Comparison of ENCODE assay signal across 13 mouse cellular contexts in the genomic region with DNA sequence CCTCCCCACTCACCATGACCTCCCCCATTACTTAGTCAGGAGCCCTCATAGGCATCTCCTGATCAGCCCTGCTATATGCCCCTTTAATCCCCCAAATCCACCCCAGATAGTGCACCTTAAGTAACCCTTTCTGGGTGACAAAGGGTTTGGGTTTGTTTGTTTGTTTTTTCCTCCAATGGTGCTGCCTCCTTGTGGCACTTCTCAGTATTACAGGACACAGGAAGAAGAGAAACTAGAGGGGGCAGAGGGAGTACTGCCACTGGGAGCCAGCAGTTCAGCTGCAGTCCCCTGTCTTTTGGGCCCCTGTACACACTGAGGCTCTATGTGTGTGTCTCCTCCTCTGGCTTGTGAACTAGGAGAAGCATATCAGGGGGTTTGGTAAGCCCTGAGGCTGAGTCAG. TPM values are rescaled to one million over a fixed set of nuclear protein-coding genes. Genes with fewer than 3 reads are reported as not detected.
DNase-seq lines count a peak whose midpoint lies in the region; ATAC-seq and TF ChIP-seq lines count a peak whose summit lies in the region.
"Had no signal": no experiment of that assay in that cellular context is flagged by ENCODE, and none has a peak within 500 bp of the region (broad histone marks: within the 10 kb centered on the region; RNA-seq: fewer than 3 reads in every experiment).

No protein-coding gene starts in this region.

- no peak overlapping the region for H3K4me2 ChIP-seq in forebrain, embryonic 14.5 days (ENCODE audit: low read length)
- H3K4me2 ChIP-seq in forebrain, embryonic 13.5 days, result no peak overlapping the region
- H3K4me2 ChIP-seq: kidney, embryonic 15.5 days; lung, embryonic 15.5 days had no signal

- H3K27ac ChIP-seq in forebrain, embryonic 14.5 days (ENCODE audit: low read depth, low read length), result no peak overlapping the region
- H3K27ac ChIP-seq in forebrain, embryonic 13.5 days, result no peak overlapping the region
- H3K27ac ChIP-seq in liver, adult 2 months (replicated peaks; ENCODE audit: insufficient read depth, low read depth, low read length), result no peak overlapping the region
- H3K27ac ChIP-seq: kidney, embryonic 15.5 days; lung, embryonic 15.5 days had no signal

- no peaks in the 10 kb centered on the region for H3K27me3 ChIP-seq in forebrain, embryonic 14.5 days (replicated peaks; ENCODE audit: control insufficient read depth, insufficient read depth, low read length)
- no peaks in the 10 kb centered on the region for H3K27me3 ChIP-seq in forebrain, embryonic 13.5 days
- H3K27me3 ChIP-seq in liver, adult 2 months (ENCODE audit: control insufficient read depth, insufficient read depth, low read length), result no peaks in the 10 kb centered on the region
- H3K27me3 ChIP-seq: kidney, embryonic 15.5 days; lung, embryonic 15.5 days had no signal

- no peaks in the 10 kb centered on the region for H3K79me2 ChIP-seq in liver, adult 2 months (ENCODE audit: control insufficient read depth, insufficient read depth, low read length)

- TF ChIP-seq CTCF in liver, adult 2 months (IDR thresholded peaks at IDR 0.05; ENCODE audit: low read depth, low read length), result 0 out of 2 replicates have a peak, but pooled peaks have one; percentile 11

- no peaks in the 10 kb centered on the region for H3K36me3 ChIP-seq in forebrain, embryonic 14.5 days (ENCODE audit: control insufficient read depth, insufficient read depth, low read length)
- no peaks in the 10 kb centered on the region for H3K36me3 ChIP-seq in forebrain, embryonic 13.5 days (ENCODE audit: poor library complexity, severe bottlenecking)
- H3K36me3 ChIP-seq in liver, adult 2 months (ENCODE audit: control insufficient read depth, insufficient read depth, low read length), result no peaks in the 10 kb centered on the region
- H3K36me3 ChIP-seq: kidney, embryonic 15.5 days; lung, embryonic 15.5 days had no signal

- no peak overlapping the region for H3K4me3 ChIP-seq in forebrain, embryonic 14.5 days (ENCODE audit: low read depth, low read length)
- no peak overlapping the region for H3K4me3 ChIP-seq in forebrain, embryonic 13.5 days
- H3K4me3 ChIP-seq in liver, adult 2 months (ENCODE audit: insufficient read depth, low read depth, low read length), result no peak overlapping the region
- H3K4me3 ChIP-seq: kidney, embryonic 15.5 days; lung, embryonic 15.5 days had no signal

- DNase-seq in forebrain, embryonic 14.5 days (ENCODE audit: low spot score), result peak; percentile 13
- DNase-seq in liver, adult 2 months (ENCODE audit: extremely low read depth, low read depth, low spot score), result no peak
- no peak for DNase-seq in liver
- DNase-seq in ES-CJ7 (ENCODE audit: low read depth, low spot score), result peak; percentile 66
- DNase-seq in adrenal gland, postnatal 4 days (ENCODE audit: low spot score in 2 of 2), result no peak
- DNase-seq in testis, postnatal 10 days (ENCODE audit: low spot score), result no peak
- DNase-seq: cerebellum, adult 11-12 months; right cerebral cortex, postnatal 25 days had no signal

- H3K9me3 ChIP-seq in forebrain, embryonic 14.5 days (replicated peaks; ENCODE audit: control insufficient read depth, low read length), result no peaks in the 10 kb centered on the region
- H3K9me3 ChIP-seq in forebrain, embryonic 13.5 days (replicated peaks), result no peaks in the 10 kb centered on the region
- H3K9me3 ChIP-seq: kidney, embryonic 15.5 days; lung, embryonic 15.5 days had no signal

- H3K4me1 ChIP-seq in forebrain, embryonic 14.5 days (ENCODE audit: control insufficient read depth, insufficient read depth, low read length), result peaks cover 6% of the 10 kb centered on the region; the same call in 1 of the 2 replicates
- H3K4me1 ChIP-seq in forebrain, embryonic 13.5 days, result peaks cover 35% of the 10 kb centered on the region
- H3K4me1 ChIP-seq in liver, adult 2 months (ENCODE audit: control insufficient read depth, insufficient read depth, low read length), result no peaks in the 10 kb centered on the region

- H3K9ac ChIP-seq in forebrain, embryonic 14.5 days (ENCODE audit: low read length), result no peak overlapping the region
- no peak overlapping the region for H3K9ac ChIP-seq in forebrain, embryonic 13.5 days
- H3K9ac ChIP-seq in liver, adult 2 months (ENCODE audit: low read depth, low read length), result no peak overlapping the region
- H3K9ac ChIP-seq: kidney, embryonic 15.5 days; lung, embryonic 15.5 days had no signal

- no peak for TF ChIP-seq POLR2A in liver, adult 2 months (IDR thresholded peaks at IDR 0.05; ENCODE audit: extremely low read depth, insufficient read depth, low read length)

- ATAC-seq in forebrain, embryonic 14.5 days, result no peak
- ATAC-seq in forebrain, embryonic 13.5 days, result no peak
- peak; percentile 65; the same call in 1 of the 2 replicates for ATAC-seq in megakaryocyte-erythroid progenitor cell, adult 5-6 weeks (replicated peaks; ENCODE audit: low FRiP score, low TSS enrichment, poor library complexity, severe bottlenecking)

RNA-seq across cellular contexts. Expression of a gene that starts 51.5 kb away (rescaled TPM):
- polyA plus RNA-seq in forebrain, embryonic 14.5 days (2014; fragmentation: Nextera tagmentation; extraction: Ambion mirVana), result 131 and 182 TPM in 2 replicates
- 45.9 and 55.0 TPM in 2 replicates for polyA plus RNA-seq in forebrain, embryonic 13.5 days (2015; fragmentation: Nextera tagmentation; extraction: Ambion mirVana)
- 2.0 and 3.3 TPM in 2 replicates for total RNA-seq in liver, adult 2 months (2014; rRNA removed)
- polyA plus RNA-seq in liver, adult 2 months (2012; rRNA removed), result 0.65 and 1.7 TPM in 2 replicates
- 0.85 and 3.0 TPM in 2 replicates for total RNA-seq in megakaryocyte-erythroid progenitor cell, adult 5-6 weeks (2014; fragmentation: Nextera tagmentation)
- 0.94 and 8.8 TPM in 2 replicates for total RNA-seq in megakaryocyte-erythroid progenitor cell, adult 5-6 weeks (2017)
- 10 to 100 TPM; 16.3 to 19.0 TPM for total RNA-seq in adrenal gland, postnatal 4 days (2021)
- polyA plus RNA-seq: C2C12 had no signal

Comparison
In these comparisons a context has a peak if more than half of its experiments do, and no peak if none do; other contexts are left out.
1. DNase-seq: peak in forebrain, embryonic 14.5 days (single experiment) and ES-CJ7 (single experiment); none in liver, adult 2 months (single experiment), liver (single experiment), adrenal gland, postnatal 4 days (0 of 2) and testis, postnatal 10 days (single experiment).